Mouse (Mus musculus): ENCODE measurements at regions not wholly inside any gene's neighbourhood (a gene's known extent, or its start where the extent isn't known, plus 50 kb on each side); places are given as distances from the start of the nearest gene placed in this dataset.

- TF ChIP-seq CTCF (IDR thresholded peaks at IDR 0.05; ENCODE audit: low read depth) (no peak), EP300 (optimal IDR thresholded peaks at IDR 0.05) (no peak)
These were observed 143.1 kb upstream of the Fam241a start for GRCm38 (mm10) chr3:128039185-128039584.

Data from stomach, postnatal 0 days (tissue).